Mouse (Mus musculus) neural tube, embryonic 11.5 days (tissue): ENCODE measurements around the gene Chaf1b. TPM values are rescaled to one million over a fixed set of nuclear protein-coding genes. Genes with fewer than 3 reads are reported as not detected.

Experiments used
- ATAC-seq: fragments of 200-750 bp; cut with Nextera tagmentation; 2 replicates; pipeline ENCODE4 v1.8.0; 2017; ENCODE audit warnings: moderate number of reproducible peaks, mild to moderate bottlenecking, moderate TSS enrichment, moderate library complexity; ENCODE audit not compliant: insufficient read depth, low FRiP score, low TSS enrichment
- DNase-seq: peaks from one replicate; pipeline ENCODE4 v3.0.0-alpha.2; 2015; ENCODE audit warnings: low spot score
- H3K27ac ChIP-seq: fragments of 300-500 bp; sonication (generic); 2 replicates; pipeline ENCODE4 v1.5.1; 2014; ENCODE audit warnings: low read depth, mild to moderate bottlenecking, low read length
- H3K27me3 ChIP-seq: fragments of 300-500 bp; sonication (generic); 2 replicates; pipeline ENCODE4 v1.6.1; 2014; ENCODE audit warnings: mild to moderate bottlenecking, low read length, mixed read lengths; ENCODE audit not compliant: control insufficient read depth, insufficient read depth
- H3K36me3 ChIP-seq: fragments of 300-500 bp; sonication (generic); 2 replicates; pipeline ENCODE4 v1.6.1; 2014; ENCODE audit warnings: mild to moderate bottlenecking, low read length, moderate library complexity, mixed read lengths; ENCODE audit not compliant: control insufficient read depth, insufficient read depth
- H3K4me1 ChIP-seq: fragments of 300-500 bp; sonication (generic); 2 replicates; pipeline ENCODE4 v1.6.1; 2014; ENCODE audit warnings: low read length, mixed read lengths; ENCODE audit not compliant: control insufficient read depth, insufficient read depth
- H3K4me2 ChIP-seq: fragments of 300-500 bp; sonication (generic); 2 replicates; pipeline ENCODE4 v1.6.1; 2014; ENCODE audit warnings: low read depth, mild to moderate bottlenecking, moderate library complexity
- H3K4me3 ChIP-seq: fragments of 300-500 bp; sonication (generic); 2 replicates; pipeline ENCODE4 v1.5.1; 2014; ENCODE audit warnings: low read depth, low read length
- H3K9ac ChIP-seq: fragments of 300-500 bp; sonication (generic); 2 replicates; pipeline ENCODE4 v1.6.1; 2014; ENCODE audit warnings: mild to moderate bottlenecking, low read length
- H3K9me3 ChIP-seq: fragments of 300-500 bp; sonication (generic); 2 replicates; pipeline ENCODE4 v1.6.1; 2016; ENCODE audit warnings: low read length; ENCODE audit not compliant: control insufficient read depth
- WGBS: fragments of 180-500 bp; shearing (Covaris S2); extraction: QIAGEN DNeasy Blood & Tissue Kit; methylation state at CpG from one replicate; pipeline ENCODE4 v1.1.7; 2014; 5-methylcytosine and 5-hydroxymethylcytosine counted together
- polyA plus RNA-seq: library from polyadenylated mRNA; unstranded; fragments of >200 nt; fragmentation: Nextera tagmentation; extraction: Ambion mirVana; gene quantifications from 2 replicates; pipeline ENCODE4 v1.2.1, GENCODE M21; 2014

Gene Chaf1b
- 80.9 and 87.2 TPM in 2 replicates for polyA plus RNA-seq

DNA sequence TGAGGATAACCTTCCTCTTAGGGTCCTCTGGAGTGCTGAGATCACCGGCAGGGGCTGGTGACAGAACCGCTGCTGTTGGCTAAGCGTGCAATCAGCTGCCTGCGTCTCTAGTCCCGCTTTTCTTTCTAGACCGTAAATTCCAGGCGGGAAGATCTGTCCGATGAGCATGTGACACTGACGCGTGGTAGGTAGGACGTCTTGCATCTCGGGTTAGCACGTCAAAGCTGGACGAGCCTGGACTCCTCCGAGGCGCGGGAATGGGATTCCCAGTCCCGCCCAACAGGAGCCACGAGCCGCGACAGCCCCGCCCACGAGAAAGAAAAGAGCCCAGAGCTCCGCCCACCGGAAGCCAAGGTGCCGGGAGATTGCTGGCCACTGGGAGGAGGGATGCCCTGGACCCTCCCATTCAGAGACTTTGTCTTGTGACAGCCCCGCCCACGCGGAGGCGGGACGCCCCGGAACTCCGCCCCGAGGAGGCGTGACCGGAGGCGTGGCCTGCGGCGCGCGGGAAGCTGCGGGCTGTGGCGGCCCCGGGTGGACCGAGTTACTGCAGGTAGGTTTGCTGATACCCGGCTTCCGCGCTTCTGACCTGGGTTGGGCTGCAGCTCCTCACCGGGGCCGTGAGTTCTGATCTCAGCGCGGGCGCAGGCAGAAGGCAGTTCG is at the start of gene Chaf1b:
Gene Chaf1b, plus strand, starts transcription at position 479 of the 663 bp plus-strand sequence.
- Histone ChIP-seq H3K27ac (no peak within 1 kb of the TSS), H3K36me3 (no peaks in the 10 kb centered on the region; the same call in 1 of the 2 replicates), H3K4me1 (peaks cover 7% of the 10 kb centered on the region; the same call in 1 of the 2 replicates), H3K9me3 (no peaks in the 10 kb centered on the region), H3K4me2 (peak within 1 kb of the TSS; percentile 83), H3K9ac (peak within 1 kb of the TSS; percentile 59), H3K4me3 (peak within 1 kb of the TSS; percentile 59), H3K27me3 (no peaks in the 10 kb centered on the region)
- peak; percentile 87 for ATAC-seq
- peak; percentile 99 for DNase-seq
- WGBS: under 1% methylated on average over 54 of the region's 54 CpGs

DNA sequence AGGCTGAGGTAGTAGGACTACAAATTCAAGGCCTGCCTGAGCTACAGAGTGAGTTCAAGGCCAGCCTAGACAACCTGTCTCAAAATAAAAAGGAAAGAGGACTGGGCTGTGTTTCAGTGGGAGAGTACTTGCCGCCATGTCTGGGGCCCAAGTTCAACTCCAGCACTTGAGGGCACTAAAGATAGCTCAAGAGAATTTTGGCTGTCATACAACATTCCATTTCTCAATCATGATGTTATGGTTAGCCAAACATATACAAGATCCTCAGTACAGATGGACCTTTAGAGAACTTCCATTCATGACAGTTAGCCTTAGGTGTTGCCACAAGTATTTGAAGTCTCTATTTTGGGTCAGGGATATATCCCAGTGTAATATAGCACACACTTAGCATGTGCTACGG is 49.6 kb upstream of the Chaf1b start:
- Histone ChIP-seq H3K27me3 (no peaks in the 10 kb centered on the region), H3K36me3 (no peaks in the 10 kb centered on the region), H3K9me3 (no peaks in the 10 kb centered on the region), H3K27ac (no peak overlapping the region), H3K4me2 (no peak overlapping the region), H3K4me3 (no peak overlapping the region), H3K4me1 (0 out of 2 replicates have a peak, but pooled peaks cover 3% of the 10 kb centered on the region), H3K9ac (no peak overlapping the region)
- DNase-seq (no peak), ATAC-seq (no peak)
- WGBS: 95% methylated on average over 2 of the region's 2 CpGs

DNA sequence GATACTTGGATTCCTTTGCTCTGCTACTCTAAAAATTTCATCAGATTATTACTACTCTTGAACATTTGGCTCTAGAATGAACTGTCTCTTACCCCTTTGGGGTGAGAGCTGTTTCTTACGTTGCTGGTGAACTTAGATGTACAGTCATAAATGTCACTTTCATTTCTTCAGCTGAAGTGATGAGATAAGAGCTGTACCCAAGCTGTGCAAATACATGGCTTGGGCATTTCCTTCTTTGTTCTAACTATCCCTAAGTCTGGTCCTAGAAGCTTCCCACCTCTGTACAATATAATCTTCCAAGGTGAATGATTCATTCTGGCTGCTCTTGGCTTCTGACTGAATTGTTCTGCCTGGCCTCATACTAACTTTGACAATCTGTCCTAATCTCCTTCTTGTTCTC is 44.7 kb upstream of the Chaf1b start:
- DNase-seq (no peak), ATAC-seq (no peak)
- 95% methylated on average over 1 of the region's 1 CpGs for WGBS
- Histone ChIP-seq H3K9ac (no peak overlapping the region), H3K4me3 (no peak overlapping the region), H3K27me3 (no peaks in the 10 kb centered on the region), H3K36me3 (no peaks in the 10 kb centered on the region), H3K27ac (no peak overlapping the region), H3K4me1 (no peaks in the 10 kb centered on the region), H3K9me3 (no peaks in the 10 kb centered on the region), H3K4me2 (no peak overlapping the region)

DNA sequence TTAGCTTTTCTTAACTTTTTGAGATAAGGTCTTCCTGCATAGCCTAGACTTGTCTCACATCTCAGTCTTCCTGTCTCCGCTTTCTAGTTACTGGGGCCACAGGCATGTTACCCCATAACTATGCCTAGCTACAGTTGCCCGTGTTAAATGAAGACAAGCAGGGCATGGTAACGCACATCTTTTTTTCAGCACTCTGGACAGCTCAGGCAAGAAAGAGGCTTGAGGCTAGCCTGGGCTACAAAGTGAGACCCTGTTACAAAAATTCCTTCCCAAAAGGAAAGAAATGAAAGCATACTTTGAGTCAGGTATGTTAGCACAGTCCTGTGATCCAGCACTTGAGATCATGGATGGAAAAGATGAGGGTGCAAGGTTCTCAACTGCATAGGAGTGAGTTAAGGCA is 33.2 kb upstream of the Chaf1b start:
- H3K27me3 ChIP-seq: no peaks in the 10 kb centered on the region
- 93% methylated on average over 3 of the region's 3 CpGs for WGBS
- peaks cover 9% of the 10 kb centered on the region; the same call in 1 of the 2 replicates for H3K36me3 ChIP-seq
- no peak overlapping the region for H3K27ac ChIP-seq
- H3K9ac ChIP-seq: no peak overlapping the region
- no peak overlapping the region for H3K4me2 ChIP-seq
- ATAC-seq: no peak
- no peaks in the 10 kb centered on the region for H3K4me1 ChIP-seq
- DNase-seq: no peak
- no peaks in the 10 kb centered on the region for H3K9me3 ChIP-seq
- no peak overlapping the region for H3K4me3 ChIP-seq

DNA sequence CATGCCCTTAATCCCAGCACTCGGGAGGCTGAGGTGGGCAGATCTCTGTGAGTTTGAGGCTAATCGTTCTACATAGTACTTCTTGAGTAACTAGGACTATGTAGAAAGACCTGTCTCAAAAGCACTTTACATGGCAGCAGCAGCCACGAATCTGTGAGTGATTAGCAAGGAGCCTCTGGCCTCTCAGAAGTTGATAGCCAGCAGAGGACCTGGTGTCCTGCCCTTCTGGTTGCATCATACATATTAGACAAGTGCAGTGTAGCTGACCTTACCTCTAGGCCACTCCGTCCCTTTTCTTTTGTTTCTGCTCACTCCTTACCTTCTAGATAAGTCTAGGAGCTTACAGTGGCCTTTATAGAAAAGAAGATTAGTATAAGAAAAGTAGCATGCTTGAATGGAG is 23.7 kb upstream of the Chaf1b start:
- H3K27ac ChIP-seq: no peak overlapping the region
- no peaks in the 10 kb centered on the region for H3K27me3 ChIP-seq
- no peaks in the 10 kb centered on the region for H3K9me3 ChIP-seq
- H3K36me3 ChIP-seq: peaks cover 18% of the 10 kb centered on the region
- ATAC-seq: no peak
- H3K9ac ChIP-seq: no peak overlapping the region
- 93% methylated on average over 4 of the region's 4 CpGs for WGBS
- no peak overlapping the region for H3K4me2 ChIP-seq
- no peak for DNase-seq
- H3K4me3 ChIP-seq: no peak overlapping the region
- no peaks in the 10 kb centered on the region for H3K4me1 ChIP-seq

DNA sequence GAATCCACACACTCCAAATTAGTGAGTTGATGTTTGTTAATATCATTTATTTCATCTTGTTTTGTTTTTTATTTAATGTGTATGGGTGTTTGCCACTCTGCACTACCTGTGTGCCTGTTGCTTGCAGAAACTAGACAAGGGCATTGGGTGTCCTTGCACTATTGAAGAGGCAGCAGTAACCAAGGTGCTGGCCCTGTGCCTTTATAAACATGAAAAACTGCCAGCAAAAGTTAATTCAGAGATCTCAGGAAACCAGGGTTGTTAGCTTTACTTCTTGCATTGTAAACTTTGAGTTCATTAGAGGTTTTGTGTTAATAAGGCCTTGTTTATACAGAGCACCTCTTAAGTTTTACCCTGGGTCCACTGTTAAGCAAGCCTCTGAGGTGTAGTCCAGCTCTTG is 23.0 kb upstream of the Chaf1b start:
- Histone ChIP-seq H3K9ac (no peak overlapping the region), H3K27me3 (no peaks in the 10 kb centered on the region), H3K4me1 (no peaks in the 10 kb centered on the region), H3K9me3 (no peaks in the 10 kb centered on the region), H3K27ac (no peak overlapping the region), H3K36me3 (peaks cover 16% of the 10 kb centered on the region), H3K4me2 (no peak overlapping the region), H3K4me3 (no peak overlapping the region)
- ATAC-seq (no peak), DNase-seq (no peak)

DNA sequence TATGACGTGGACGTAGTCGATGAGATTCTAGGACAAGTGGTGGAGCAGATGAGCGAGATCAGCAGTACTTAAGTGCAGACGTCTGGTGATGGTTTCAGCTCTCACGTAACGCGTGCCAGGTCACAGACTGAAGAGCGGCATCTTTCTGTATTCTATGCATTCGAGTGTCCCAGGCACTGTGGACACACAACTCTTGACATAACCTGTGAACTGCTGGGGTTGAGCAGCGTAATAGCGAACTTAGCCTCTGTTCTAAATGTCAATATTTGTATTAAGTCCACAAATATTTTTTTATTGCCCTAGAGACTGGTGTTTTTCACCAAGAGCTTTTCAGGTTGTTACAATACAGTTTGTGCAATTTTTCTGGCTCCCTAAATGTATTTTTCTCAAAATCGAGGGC is 8.9 kb upstream of the Chaf1b start:
- 93% methylated on average over 13 of the region's 13 CpGs for WGBS
- no peak overlapping the region for H3K4me2 ChIP-seq
- H3K4me1 ChIP-seq: no peaks in the 10 kb centered on the region
- no peaks in the 10 kb centered on the region for H3K27me3 ChIP-seq
- no peak overlapping the region for H3K4me3 ChIP-seq
- no peaks in the 10 kb centered on the region for H3K9me3 ChIP-seq
- ATAC-seq (no peak), DNase-seq (no peak)
- no peak overlapping the region for H3K9ac ChIP-seq
- H3K27ac ChIP-seq: no peak overlapping the region
- H3K36me3 ChIP-seq: peaks cover 10% of the 10 kb centered on the region

DNA sequence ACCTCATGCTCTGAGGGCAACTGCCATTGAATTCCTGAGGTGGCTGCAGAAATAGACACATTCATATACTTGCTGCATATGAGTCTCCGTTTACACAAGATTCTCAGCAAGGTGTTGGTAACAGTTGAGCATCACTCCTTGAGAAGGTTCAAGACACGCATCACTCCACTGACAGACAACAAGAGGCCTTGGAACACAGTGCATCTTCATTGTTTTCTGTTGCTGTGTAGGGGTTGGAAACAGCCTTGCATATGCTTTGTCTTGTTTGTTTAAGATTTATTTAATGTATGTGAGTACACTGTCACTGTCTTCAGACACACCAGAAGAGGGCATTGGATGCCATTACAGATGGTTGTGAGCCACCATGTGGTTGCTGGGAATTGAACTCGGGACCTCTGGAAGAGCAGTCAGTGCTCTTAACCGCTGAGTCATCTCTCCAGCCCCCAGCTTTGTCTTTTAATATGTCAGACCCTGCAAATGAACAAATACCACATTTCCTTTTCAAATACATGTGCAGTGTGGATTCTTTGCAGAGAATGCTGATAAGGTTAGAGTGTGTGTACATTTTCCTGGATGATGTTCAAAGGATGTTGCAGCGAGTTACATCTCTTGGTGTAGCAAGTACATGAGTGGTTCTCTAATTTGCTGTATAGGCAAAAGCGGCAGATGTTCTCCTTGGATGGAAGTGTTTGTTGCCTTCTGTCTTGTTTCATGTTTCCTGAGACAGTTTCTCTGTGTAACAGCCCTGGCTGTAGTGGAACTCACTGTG is 5.9 kb upstream of the Chaf1b start:
- H3K4me2 ChIP-seq: no peak overlapping the region
- WGBS: 95% methylated on average over 6 of the region's 6 CpGs
- no peak for ATAC-seq
- no peak overlapping the region for H3K27ac ChIP-seq
- no peaks in the 10 kb centered on the region for H3K27me3 ChIP-seq
- H3K4me1 ChIP-seq: no peaks in the 10 kb centered on the region
- no peak overlapping the region for H3K9ac ChIP-seq
- H3K9me3 ChIP-seq: no peaks in the 10 kb centered on the region
- no peak overlapping the region for H3K4me3 ChIP-seq
- H3K36me3 ChIP-seq: peaks cover 5% of the 10 kb centered on the region
- no peak for DNase-seq
